Mouse (Mus musculus) retina, postnatal 1 day (tissue): ENCODE data around the gene Rgp1.

Experiments used
- DNase-seq: peaks from one replicate; pipeline ENCODE4 v3.0.0-alpha.2; 2012

Rgp1 gene

DNA sequence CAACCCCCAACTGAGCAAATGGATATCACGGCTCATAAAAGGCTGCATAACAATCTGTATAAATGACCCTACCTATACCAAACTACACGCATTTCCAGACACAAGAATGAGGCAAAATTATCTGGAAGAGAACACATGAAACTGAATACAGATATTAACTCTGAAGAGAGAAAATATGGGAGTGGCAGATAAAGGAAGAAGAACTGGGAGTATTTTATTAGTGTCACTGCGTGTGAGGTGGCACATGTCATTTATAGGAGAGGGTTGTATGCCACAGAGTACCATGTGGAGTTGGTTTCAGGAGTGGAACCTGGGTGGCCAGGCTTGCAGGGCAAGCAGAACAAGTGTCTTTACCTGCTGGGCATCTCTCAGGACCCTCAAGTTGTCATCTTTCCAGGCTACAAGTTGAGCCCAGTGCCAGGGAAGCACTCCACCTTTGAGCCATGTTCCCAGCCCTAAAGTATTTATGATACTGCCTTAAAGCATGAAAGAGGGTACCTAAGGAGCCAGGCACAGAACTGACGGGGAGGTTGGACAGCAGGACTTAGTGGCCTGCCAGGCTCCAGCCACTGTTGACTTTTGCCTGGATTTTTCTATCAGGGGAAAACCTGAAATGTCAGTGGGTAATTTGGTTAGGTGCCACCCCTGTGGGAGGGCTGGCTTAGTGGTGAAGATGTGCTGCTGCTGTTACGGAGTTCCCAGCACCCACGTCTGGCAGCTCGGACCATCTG is 20.3 kb downstream of the Rgp1 start:
- DNase-seq = no peak

DNA sequence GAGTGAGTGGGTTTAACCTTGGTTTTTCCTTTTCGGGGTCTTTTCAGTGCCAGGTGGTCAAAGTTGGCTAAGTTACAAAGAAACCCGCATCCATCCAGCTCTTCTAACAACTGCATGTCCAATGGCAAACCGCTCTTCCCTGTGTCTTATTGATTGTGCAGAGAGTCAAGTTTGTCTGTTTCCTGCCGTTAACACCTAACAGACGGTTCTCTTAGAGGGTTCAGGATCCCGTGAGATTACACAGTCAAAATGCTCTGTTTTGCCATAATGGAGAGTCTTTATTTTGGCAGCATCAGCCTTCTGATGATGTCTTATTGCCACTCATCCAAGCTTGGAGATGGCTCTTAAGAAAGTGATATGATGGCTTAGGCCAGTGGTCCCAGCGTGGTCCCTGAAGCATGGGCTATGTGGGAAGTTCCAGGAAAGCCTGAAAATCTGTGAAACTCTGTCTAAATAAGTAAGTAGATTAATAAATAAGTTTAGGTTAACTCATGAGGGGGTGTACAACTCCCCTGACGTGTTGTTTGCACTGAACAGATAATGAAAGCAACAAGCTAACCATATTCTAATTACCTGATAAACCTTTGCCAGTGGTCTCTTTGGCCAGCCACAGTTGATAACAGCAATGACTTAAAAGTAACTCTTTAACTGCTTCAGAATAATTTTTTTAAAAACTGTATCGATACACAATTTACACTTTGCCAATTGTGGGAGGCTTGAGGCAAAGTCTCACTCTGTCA is 21.9 kb downstream of the Rgp1 start:
- no peak for DNase-seq

DNA sequence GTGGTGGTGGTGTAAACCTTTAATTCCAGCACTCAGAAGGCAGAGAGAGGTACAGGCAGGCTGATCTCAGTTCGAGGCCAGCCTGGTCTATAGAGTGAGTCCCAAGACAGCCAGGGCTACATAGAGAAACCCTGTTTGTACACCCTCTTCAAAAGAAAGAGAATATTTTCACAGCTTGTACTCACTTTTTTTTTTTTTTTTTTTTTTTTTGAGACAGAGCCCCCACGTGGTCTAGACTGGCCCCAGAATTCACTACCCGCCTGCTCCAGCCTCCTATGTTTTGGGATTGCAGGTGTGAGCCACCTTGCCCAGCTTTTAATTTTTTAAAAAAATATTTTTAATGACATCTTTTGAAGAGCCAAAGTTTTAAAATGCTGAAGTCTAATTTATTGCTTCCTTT is 25.6 kb downstream of the Rgp1 start:
- no peak for DNase-seq

DNA sequence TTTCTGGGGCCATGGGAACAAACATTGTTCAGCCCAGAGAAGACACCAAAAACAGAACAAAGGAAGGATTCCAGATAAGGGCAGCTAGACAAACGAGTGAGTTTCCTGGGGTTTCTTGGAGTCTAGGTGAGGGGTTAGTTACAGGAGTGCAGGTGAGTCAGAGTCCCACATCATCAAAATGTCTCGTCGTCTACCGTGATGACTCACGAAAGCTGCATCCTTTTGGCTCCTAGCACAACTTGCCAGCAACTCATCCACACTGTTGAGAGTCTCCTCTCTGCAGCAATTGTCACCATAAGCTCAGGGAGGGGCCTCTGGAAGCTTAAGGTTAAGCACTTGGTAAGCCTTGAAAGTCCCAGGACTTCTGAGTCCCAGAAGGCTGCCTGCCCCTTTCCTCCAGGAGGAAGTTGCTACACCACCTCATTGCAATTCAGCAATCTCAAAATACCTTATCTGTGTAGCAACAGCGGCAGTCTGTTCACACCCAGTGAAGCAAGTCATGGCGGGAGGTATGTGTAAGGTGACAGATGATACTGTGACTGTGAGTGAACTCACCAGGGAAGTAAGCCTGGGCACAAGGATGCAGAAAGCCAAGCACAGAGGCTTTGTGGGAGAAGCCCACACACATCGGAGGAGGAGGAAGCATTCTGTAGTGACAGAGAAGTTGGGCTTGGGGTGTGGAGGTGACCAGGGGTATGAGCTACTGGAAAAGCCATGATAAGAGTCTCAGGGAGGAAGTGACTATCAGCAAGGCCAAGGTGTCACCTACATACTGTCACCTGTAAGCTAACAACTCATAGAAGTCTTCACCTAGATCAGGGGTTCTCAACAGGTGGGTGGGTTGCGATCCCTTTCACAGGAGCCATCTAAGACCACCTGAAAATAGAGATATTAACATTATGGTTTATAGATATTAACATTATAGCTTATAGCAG is 26.5 kb downstream of the Rgp1 start:
- no peak for DNase-seq

DNA sequence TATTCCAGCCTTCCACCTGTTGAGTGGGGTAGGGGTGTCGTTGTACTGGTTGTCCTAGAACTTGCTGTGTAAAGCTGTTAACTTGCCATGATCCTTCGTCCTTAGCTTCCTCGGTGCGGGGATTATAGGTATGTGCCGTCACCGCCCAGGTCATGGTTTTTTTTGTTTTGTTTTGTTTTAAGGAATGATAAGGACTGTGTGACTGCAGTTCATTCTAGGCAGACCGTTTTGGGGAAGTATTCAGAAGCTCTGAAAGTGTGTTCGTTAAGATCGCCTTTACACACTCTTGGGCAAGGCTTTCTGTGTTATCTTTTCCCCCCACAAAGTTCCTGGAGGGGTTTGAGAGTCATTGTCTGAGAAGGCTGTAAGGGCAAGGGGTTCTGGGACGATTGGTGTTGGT is 34.0 kb downstream of the Rgp1 start:
- DNase-seq = no peak

DNA sequence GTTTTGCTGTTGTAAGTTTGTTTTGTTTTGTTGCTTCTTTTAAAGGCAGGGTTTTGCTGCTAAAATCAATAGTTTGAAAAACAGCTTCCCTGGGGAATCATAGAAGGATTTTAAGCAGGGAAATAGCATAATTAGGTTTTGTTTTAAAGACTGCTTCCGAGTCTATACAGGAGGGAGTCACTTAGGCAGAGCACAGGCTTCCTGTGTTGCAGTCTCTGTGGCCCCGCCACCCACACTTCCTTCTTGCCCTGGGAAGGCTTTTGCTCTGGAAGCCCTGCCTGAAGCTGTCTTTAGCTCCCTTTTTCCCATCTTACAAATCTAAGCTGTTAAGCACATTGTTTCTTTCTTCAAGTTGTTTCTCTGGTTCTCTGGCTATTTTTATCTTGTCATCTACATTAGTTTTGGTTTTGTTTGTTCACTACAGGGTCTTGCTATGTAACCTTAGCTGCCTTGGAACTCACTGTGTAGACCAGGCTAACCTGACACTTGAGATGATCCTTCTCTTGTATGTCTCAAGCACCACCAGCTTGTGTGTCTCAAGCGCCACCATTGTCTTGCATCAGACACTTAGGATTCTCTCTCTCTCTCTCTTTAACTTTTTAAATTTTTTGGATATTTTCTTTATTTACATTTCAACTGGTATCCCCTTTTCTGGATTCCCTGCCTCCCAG is 34.7 kb downstream of the Rgp1 start:
- no peak for DNase-seq

DNA sequence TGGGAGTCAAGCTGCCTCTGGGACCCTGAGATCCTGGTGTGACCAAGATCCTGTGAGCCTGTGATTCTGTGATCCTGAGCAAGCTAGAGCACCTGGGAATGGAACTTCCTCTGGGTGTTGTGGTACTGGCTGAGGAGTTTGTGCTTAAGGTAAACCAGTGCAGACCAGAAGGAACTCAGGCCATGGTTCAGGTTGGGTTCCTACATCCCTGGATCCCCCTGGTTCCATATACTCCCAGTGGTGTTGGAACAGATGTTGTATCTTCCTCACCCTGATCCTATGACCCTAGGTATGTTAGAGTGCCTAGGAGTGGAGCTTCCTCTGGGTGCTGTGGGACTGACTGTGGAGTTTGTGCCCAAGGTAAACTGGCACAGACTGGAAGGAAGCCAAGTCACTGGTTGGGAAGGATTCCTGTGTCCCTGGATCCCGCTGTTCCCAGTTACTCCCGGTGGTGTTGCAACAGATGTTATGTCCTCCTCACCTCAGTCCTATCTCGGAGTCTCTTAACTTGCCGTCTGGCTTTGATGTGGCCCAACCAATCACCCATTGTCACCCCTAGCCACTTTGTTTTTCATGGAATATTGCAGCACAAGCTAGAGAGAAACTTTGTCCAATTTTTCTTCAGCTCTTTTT is 41.7 kb downstream of the Rgp1 start:
- no peak for DNase-seq

DNA sequence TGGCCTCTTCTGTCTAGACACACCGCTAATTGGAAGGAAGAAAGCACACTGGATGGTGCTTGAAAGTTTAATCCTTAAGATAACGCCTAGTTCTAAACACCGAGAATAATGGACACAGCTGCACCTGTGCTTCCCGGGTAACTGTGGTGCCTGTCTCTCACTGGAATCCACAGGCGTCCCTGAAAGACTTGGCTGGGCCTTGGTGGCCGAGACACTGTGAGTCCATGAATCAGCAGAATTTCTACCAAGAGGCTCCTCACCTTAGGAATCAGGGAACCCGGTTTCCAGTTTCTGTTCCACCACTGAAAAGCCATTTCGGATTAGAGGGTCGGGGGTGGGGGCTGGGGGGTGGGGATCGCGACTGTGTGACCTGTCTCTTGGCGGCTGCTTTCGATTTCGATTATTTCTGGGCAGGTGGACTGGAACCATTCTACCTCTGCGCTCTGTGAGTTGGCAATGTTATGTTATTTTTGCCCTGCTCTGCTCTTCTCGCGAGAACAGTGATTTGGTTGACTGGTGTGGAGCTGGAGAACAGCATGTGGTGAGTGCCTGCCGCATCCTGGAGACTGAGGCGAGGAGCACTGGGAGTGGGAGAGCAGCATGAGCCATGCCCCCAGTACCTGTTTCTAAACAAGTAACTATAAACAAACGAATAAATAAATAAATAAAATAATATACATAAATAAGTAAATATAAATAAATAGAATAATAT is 50.7 kb downstream of the Rgp1 start:
- DNase-seq = peak; percentile 64

DNA sequence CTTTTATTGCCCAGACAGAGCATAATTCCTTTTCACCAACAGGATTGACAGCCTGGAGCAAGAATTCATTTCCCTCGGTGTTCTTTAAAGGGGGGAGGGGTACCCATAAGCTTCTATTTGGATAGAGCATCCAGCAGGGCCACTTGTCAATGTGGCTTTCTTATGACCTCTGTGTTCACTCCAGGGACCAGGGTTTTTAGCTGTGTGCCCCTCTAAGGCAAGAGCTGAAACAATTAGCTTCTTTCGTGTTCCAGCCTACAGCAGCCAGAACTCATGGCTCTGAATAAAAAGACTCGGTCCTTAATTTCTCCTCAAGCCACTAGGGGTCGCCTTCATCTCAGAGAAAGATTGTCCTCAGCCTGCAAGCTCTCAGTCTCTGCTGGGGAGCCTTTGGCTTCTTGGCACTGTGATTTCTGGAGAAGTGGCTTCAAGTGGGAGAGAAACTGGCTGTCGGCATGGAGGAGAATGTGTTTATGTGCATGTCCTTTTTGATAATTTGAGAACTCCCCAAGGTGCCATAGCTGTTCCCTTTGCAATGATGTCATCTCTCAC is 51.6 kb downstream of the Rgp1 start:
- peak; percentile 92 for DNase-seq

DNA sequence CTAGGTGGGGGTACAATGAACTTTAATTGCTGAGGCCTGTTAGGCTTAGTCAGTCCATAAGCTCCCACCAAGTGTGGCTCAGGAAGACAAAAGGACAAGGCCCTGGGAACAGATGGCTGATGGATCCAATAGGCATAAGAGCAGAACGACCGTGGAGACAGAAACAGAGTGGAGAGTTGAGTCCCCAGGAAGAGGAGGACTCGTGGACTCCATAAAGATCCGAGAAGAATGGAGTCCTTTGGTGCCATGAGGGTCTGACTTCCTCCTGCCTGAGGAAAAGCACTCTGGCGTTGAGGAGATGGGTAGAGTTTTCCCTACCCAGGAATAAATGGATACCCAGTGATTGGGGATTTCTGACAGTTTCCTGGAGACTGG is 52.1 kb downstream of the Rgp1 start:
- peak; percentile 65 for DNase-seq

DNA sequence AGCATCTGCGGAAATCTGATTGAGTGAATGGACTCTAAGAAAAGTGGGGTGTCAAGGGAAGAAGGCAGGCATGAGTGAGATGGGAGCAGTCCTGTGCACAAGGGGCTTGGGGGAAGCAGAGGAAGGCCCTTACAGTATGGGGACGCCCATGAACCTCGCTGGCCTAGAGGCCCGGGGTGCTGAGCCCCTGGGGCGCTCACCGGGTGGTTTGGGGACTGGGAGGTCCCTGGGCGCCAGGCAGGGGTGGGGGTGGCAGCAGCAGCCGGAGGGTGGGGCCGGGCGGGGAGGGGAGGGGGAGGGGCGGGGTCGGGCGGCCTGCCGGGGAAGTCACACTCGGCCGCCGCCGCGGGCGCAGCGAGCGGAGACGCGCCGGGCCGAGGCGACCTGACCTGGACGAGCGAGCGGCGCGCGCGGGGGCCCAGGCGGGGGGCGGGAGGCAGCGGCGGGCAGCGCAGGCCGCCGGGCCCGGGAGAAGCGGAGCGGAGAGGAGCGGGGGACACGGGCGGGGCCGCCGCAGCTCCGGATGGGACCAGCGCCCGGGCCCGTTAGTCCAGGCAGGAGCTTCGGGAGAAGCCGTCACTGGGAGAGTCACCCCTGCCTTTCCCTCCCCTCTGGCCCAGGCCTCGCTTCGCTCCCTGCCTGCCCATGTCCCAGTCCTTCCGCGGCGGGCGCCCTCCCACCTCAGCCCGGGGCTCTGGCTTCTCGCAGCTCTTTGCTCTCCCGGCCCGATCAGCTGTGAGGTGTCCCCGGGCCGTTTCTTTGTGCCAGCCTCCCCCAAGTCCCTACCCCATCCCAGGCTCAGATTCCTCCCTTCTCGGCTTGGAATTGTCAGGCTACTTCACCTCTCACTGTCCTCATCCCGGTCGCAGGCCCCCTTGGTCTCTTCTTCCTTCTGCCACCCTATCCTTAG is 52.8 kb downstream of the Rgp1 start, which contains the start of gene Npr2:
Gene Npr2 (plus strand): TSS at position 890 of the 910 bp plus-strand sequence.
- peak; percentile 73 for DNase-seq

DNA sequence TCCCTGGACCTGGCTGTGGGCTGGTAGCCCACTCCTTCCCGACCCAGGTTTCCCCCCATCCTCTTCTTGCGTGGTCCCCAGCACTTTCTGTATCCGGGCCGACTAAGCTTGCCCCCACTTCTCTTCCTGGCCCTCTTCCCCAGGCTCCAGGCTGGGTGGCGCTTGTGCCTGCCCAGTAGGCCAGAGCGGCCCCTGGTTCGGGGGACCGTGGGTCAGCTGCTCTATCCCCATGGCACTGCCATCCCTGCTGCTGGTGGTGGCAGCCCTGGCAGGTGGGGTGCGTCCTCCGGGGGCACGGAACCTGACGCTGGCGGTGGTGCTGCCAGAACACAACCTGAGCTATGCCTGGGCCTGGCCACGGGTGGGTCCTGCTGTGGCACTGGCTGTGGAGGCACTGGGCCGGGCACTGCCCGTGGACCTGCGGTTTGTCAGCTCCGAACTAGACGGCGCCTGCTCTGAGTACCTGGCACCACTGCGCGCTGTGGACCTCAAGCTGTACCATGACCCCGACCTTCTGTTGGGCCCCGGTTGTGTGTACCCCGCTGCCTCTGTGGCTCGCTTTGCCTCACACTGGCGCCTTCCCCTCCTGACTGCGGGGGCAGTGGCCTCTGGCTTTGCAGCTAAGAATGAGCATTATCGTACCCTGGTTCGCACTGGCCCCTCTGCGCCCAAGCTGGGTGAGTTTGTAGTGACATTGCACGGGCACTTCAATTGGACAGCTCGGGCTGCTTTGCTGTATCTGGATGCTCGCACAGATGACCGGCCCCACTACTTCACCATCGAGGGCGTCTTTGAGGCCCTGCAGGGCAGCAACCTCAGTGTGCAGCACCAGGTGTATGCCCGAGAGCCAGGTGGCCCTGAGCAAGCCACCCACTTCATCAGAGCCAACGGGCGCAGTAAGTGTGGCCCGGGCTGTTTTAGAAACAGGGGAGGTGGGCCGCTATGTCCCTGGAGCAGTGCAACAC is 53.7 kb downstream of the Rgp1 start:
- DNase-seq = peak; percentile 12

DNA sequence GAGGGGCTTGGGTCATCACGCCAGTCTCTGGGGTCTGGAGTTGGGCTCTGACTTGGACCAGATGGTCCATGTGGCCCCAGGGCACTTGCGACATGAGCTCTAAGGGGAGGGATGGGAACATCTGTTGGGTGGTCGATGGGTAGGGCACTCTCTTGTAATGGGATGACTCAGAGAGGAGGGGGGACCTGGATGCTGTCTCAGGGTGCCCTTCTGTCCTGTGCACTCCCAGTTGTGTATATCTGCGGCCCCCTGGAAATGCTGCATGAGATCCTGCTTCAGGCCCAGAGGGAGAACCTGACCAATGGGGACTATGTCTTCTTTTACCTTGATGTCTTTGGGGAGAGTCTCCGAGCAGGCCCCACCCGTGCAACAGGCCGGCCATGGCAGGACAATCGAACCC is 54.8 kb downstream of the Rgp1 start:
- DNase-seq = peak; percentile 42

DNA sequence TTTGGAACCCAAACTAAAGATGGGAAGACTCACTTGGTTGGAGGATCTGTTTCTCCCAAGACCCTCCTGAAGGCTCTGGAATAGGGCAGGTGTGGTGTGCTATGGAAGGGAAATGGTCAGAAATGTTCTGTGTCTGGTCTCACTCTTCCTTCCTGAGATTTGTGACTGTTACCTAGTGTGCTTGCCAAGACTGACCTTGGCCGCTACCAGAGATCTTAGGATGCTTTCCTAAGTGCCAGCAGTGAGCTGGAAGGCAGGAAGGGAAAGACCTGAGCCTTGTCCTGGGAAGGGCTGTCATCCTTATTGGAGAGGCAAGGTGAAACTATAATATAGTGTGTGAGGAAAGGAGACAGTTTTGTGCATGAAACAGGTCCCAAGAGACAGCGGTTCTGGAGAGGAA is 55.2 kb downstream of the Rgp1 start:
- DNase-seq = no peak

DNA sequence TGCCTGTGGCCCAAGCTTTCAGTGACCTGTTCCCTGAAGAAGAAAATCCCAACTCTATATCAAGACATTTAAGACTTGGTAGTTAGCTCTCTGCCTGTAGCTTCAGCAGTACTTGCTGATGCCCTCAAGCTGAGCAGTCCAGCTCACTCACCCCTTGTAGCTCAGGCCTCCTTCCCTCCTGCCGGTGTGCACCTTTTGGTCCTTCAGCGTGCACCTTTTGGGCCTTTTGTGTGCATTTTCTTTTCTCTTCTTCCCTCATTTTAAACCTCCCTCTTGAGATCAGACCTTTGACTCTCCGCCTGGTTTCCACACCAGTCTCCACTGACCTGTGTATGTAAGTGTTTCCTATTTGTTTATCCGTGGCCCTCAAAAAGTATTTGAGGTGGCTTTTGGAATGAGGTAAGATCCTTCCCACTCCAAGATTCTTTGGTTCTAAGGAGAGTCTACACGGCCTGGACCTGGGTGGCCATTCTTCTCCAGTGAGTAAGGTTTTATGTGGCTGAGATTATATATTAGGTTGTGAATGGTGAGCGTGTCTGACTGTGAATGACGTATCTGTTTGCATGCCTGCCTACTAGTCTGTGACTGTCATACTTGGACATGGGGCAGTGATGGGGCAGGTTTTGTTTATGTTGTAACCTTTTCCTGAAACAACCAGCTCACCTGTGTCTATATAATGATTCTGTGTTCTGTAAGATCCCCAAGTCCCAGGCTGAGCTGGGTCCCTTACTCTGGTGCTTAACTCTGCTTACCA is 56.3 kb downstream of the Rgp1 start:
- no peak for DNase-seq

DNA sequence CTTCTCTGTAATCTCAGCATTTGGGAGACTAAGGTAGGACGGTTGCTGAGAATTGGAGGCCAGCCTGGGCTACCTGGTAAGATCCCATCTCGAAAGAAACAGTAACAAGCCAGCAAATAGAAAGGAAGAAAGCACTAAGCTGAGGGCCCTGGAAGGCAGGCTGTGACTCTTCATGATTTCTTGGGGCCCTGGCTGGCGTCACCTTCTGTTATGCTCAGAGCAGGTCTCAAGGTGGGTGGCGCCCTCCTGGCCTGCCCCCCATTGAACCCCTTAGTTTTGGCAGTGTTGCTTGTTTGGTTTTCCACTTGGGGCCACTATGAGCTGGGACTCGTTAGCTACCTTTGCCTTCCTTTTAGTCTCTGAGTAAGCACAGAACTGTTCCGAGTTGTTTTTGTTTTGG is 58.2 kb downstream of the Rgp1 start:
- no peak for DNase-seq
